Mouse (Mus musculus) small intestine, adult 10 weeks (tissue): ENCODE data around the gene Sept1. TPM values are rescaled to one million over a fixed set of nuclear protein-coding genes. Genes with fewer than 3 reads are reported as not detected.

ENCODE experiments used
- polyA plus RNA-seq: library from polyadenylated mRNA; stranded (reverse); fragments of 350-450 nt; fragmentation: Illumina TruSeq; extraction: RNeasy Lipid Tissue Mini Kit (QIAGEN cat#74804); gene quantifications from one replicate; pipeline ENCODE4 v1.2.3, GENCODE M21; 2014; ENCODE audit warnings: low replicate concordance

Gene Sept1
- 1.5 TPM for polyA plus RNA-seq

GRCm38 (mm10) chr7:127232622-127233367, at the start of gene Sept1, which contains the start of gene Zfp553:
TSS of gene Sept1 (minus strand) at chr7:127233130.
TSS of gene Zfp553 (plus strand) at chr7:127233061.

GRCm38 (mm10) chr7:127273925-127274789, 41.2 kb upstream of the Sept1 start, which contains the start of gene Sephs2:
TSS of gene Sephs2 (minus strand) at chr7:127274055.

GRCm38 (mm10) chr7:127260309-127261111, 27.6 kb upstream of the Sept1 start, which contains the start of gene Dctpp1:
TSS of gene Dctpp1 (minus strand) at chr7:127260709.

GRCm38 (mm10) chr7:127243870-127244657, 11.1 kb upstream of the Sept1 start, which contains the start of gene Zfp771:
TSS of gene Zfp771 (plus strand) at chr7:127244274.

GRCm38 (mm10) chr7:127208553-127209438, 24.1 kb downstream of the Sept1 start, which contains the start of gene Mylpf:
TSS of gene Mylpf (plus strand) at chr7:127208890.

GRCm38 (mm10) chr7:127208295-127208552, 24.7 kb downstream of the Sept1 start, which contains the start of gene Tbc1d10b:
TSS of gene Tbc1d10b (minus strand) at chr7:127208468.

GRCm38 (mm10) chr7:127195544-127196295, 37.2 kb downstream of the Sept1 start, which contains the start of gene Cd2bp2:
TSS of gene Cd2bp2 (minus strand) at chr7:127196050.

Other genes with a start within 250 kb of the Sept1 start
- gene Mvp, start 218.5 kb downstream of the Sept1 start, polyA plus RNA-seq, result 0.74 TPM
- gene Pagr1b, start 216.6 kb downstream of the Sept1 start, polyA plus RNA-seq, result not detected
- gene Pagr1a, start 215.8 kb downstream of the Sept1 start, polyA plus RNA-seq, result not detected
- 0.52 TPM for gene Gm42742, start 212.0 kb downstream of the Sept1 start, polyA plus RNA-seq
- gene Prrt2, start 211.9 kb downstream of the Sept1 start, polyA plus RNA-seq, result not detected
- gene Maz, start 206.1 kb downstream of the Sept1 start, polyA plus RNA-seq, result 13.0 TPM
- 0.97 TPM for gene Kif22, start 190.7 kb downstream of the Sept1 start, polyA plus RNA-seq
- 380 TPM for gene Zg16, start 145.8 kb downstream of the Sept1 start, polyA plus RNA-seq
- gene AI467606, start 141.8 kb downstream of the Sept1 start, polyA plus RNA-seq, result 1.6 TPM
- 0.48 TPM for gene Qprt, start 110.9 kb downstream of the Sept1 start, polyA plus RNA-seq
- 0.89 TPM for gene Spn, start 95.3 kb downstream of the Sept1 start, polyA plus RNA-seq
- 9.1 TPM for gene Cd2bp2, start 37.1 kb downstream of the Sept1 start, polyA plus RNA-seq
- 3.0 TPM for gene Tbc1d10b, start 24.7 kb downstream of the Sept1 start, polyA plus RNA-seq
- not detected for gene Mylpf, start 24.2 kb downstream of the Sept1 start, polyA plus RNA-seq
- gene Zfp553, start 69 bp downstream of the Sept1 start, polyA plus RNA-seq, result 0.63 TPM
- not detected for gene Zfp771, start 11.1 kb upstream of the Sept1 start, polyA plus RNA-seq
- gene Dctpp1, start 27.6 kb upstream of the Sept1 start, polyA plus RNA-seq, result 0.78 TPM
- gene Sephs2, start 40.9 kb upstream of the Sept1 start, polyA plus RNA-seq, result 171 TPM
- gene Itgal, start 63.1 kb upstream of the Sept1 start, polyA plus RNA-seq, result 1.3 TPM
- gene Zfp768, start 112.5 kb upstream of the Sept1 start, polyA plus RNA-seq, result 2.2 TPM
- gene Zfp747, start 142.9 kb upstream of the Sept1 start, polyA plus RNA-seq, result 5.3 TPM
- 2.9 TPM for gene 9130019O22Rik, start 154.0 kb upstream of the Sept1 start, polyA plus RNA-seq
- gene E430018J23Rik, start 160.5 kb upstream of the Sept1 start, polyA plus RNA-seq, result 1.2 TPM
- gene Zfp764, start 173.7 kb upstream of the Sept1 start, polyA plus RNA-seq, result 3.5 TPM
- 2.5 TPM for gene Zfp688, start 188.9 kb upstream of the Sept1 start, polyA plus RNA-seq
- gene Zfp689, start 216.0 kb upstream of the Sept1 start, polyA plus RNA-seq, result 0.97 TPM
- 29.5 TPM for gene Prr14, start 226.5 kb upstream of the Sept1 start, polyA plus RNA-seq
- 5.9 TPM for gene Fbrs, start 246.1 kb upstream of the Sept1 start, polyA plus RNA-seq